Mouse (Mus musculus) bone marrow, adult 2 months (tissue): ENCODE data around the gene Ddah2.

Experiments
- CTCF ChIP-seq: fragments of 200-500 bp; IDR thresholded peaks from 2 replicates; pipeline ENCODE4 v1.5.1; 2011; ENCODE audit warnings: low read length, control low read depth; ENCODE audit not compliant: control insufficient read depth, insufficient read depth
- POLR2A ChIP-seq: fragments of 200-500 bp; IDR thresholded peaks from 2 replicates; pipeline ENCODE4 v1.6.1; 2011; ENCODE audit warnings: low read depth, mild to moderate bottlenecking, control low read depth, low read length, borderline replicate concordance; ENCODE audit not compliant: control insufficient read depth

- TF ChIP-seq POLR2A: no peak
- TF ChIP-seq CTCF: no peak
Observed at GRCm38 (mm10) chr17:35039121-35039873, 19.5 kb upstream of the Ddah2 start.
